Mouse (Mus musculus) ES-Bruce4 (cell line): Measurements from ENCODE around the gene Olfr1513. TPM values are rescaled to one million over a fixed set of nuclear protein-coding genes. Genes with fewer than 3 reads are reported as not detected.

Experiments
- H3K27ac ChIP-seq: 2 replicates; pipeline ENCODE4 v1.5.1; 2012; ENCODE audit warnings: low read length, inconsistent platforms; ENCODE audit not compliant: insufficient read depth
- H3K27me3 ChIP-seq: 2 replicates; pipeline ENCODE4 v1.6.1; 2012; ENCODE audit warnings: mild to moderate bottlenecking, low read length, inconsistent platforms; ENCODE audit not compliant: control insufficient read depth, poor library complexity, insufficient read depth, severe bottlenecking
- H3K36me3 ChIP-seq: 2 replicates; pipeline ENCODE4 v1.6.1; 2012; ENCODE audit warnings: inconsistent platforms, mild to moderate bottlenecking, low read length, moderate library complexity; ENCODE audit not compliant: control insufficient read depth, poor library complexity, insufficient read depth, severe bottlenecking
- H3K4me1 ChIP-seq: one replicate; pipeline ENCODE4 v1.8.1; 2011; ENCODE audit warnings: low read length; ENCODE audit not compliant: control insufficient read depth, insufficient read depth
- H3K4me3 ChIP-seq: 2 replicates; pipeline ENCODE4 v1.5.1; 2011; ENCODE audit warnings: low read depth, mild to moderate bottlenecking, low read length
- H3K9ac ChIP-seq: 2 replicates; pipeline ENCODE4 v1.6.1; 2012; ENCODE audit warnings: low read depth, mild to moderate bottlenecking, inconsistent platforms; ENCODE audit not compliant: poor library complexity, severe bottlenecking
- H3K9me3 ChIP-seq: replicated peaks from 2 replicates; pipeline ENCODE4 v1.6.1; 2012; ENCODE audit warnings: mild to moderate bottlenecking, low read length, inconsistent platforms; ENCODE audit not compliant: control insufficient read depth, poor library complexity, insufficient read depth, severe bottlenecking
- CTCF ChIP-seq: IDR thresholded peaks from one replicate; pipeline ENCODE4 v1.8.1; 2011; ENCODE audit warnings: low read depth, low read length
- EP300 ChIP-seq: IDR thresholded peaks from 2 replicates; pipeline ENCODE4 v1.6.1; 2011; ENCODE audit warnings: low read depth, low read length; ENCODE audit not compliant: insufficient read depth
- POLR2A ChIP-seq: IDR thresholded peaks from one replicate; pipeline ENCODE4 v1.8.1; 2011; ENCODE audit warnings: low read length; ENCODE audit not compliant: insufficient read depth
- polyA plus RNA-seq: library from polyadenylated mRNA; stranded (reverse); fragments of >200 nt; gene quantifications from 2 replicates; pipeline ENCODE4 v1.2.4, GENCODE M21; 2011; ENCODE audit warnings: low read depth; ENCODE audit not compliant: missing spikeins, insufficient read depth, insufficient read length

The Olfr1513 gene
- polyA plus RNA-seq, 1 experiment: not detected

GRCm38 (mm10) chr14:52325890-52326289 lies 30.3 kb downstream of the Olfr1513 start:
- Histone ChIP-seq H3K4me1 (peaks cover 2% of the 10 kb centered on the region), H3K27ac (no peak overlapping the region), H3K9me3 (no peaks in the 10 kb centered on the region), H3K9ac (no peak overlapping the region), H3K36me3 (no peaks in the 10 kb centered on the region), H3K27me3 (no peaks in the 10 kb centered on the region), H3K4me3 (no peak overlapping the region)
- TF ChIP-seq POLR2A (no peak), CTCF (no peak), EP300 (0 out of 2 replicates have a peak, but pooled peaks have one; percentile 44)

DNA sequence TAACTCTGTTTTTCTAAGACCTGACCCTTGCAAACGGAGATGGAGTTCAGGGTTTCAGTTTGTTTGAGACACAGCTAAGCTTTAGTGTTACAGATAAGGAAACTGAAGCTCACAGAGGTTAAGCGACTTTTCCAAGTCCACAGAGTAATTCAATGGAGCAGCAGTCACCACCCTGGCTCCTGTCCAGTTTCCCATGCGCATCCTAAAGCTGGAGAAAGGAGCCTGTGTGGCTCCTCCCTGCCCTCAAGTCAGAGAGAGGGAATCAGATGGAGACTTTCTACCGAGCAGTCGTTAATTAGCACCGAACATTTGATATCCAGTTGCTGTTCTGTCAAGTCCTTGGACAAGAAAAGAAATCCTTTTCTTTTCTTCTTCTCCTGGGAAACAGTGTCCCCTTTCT lies 36.8 kb downstream of the Olfr1513 start:
- Histone ChIP-seq H3K27me3 (no peaks in the 10 kb centered on the region), H3K4me3 (no peak overlapping the region), H3K36me3 (no peaks in the 10 kb centered on the region), H3K27ac (no peak overlapping the region), H3K9ac (no peak overlapping the region), H3K4me1 (no peaks in the 10 kb centered on the region), H3K9me3 (no peaks in the 10 kb centered on the region)
- TF ChIP-seq CTCF (no peak), EP300 (no peak), POLR2A (no peak)

- Histone ChIP-seq H3K9me3 (no peaks in the 10 kb centered on the region), H3K4me1 (no peaks in the 10 kb centered on the region), H3K36me3 (no peaks in the 10 kb centered on the region), H3K4me3 (peak overlapping the region; percentile 78), H3K9ac (peak overlapping the region; percentile 61), H3K27me3 (no peaks in the 10 kb centered on the region), H3K27ac (peak overlapping the region; percentile 14; the same call in 1 of the 2 replicates)
- no peak for TF ChIP-seq CTCF
- TF ChIP-seq EP300: no peak
- TF ChIP-seq POLR2A: no peak
Measured at GRCm38 (mm10) chr14:52316441-52317225, 39.6 kb downstream of the Olfr1513 start.

DNA sequence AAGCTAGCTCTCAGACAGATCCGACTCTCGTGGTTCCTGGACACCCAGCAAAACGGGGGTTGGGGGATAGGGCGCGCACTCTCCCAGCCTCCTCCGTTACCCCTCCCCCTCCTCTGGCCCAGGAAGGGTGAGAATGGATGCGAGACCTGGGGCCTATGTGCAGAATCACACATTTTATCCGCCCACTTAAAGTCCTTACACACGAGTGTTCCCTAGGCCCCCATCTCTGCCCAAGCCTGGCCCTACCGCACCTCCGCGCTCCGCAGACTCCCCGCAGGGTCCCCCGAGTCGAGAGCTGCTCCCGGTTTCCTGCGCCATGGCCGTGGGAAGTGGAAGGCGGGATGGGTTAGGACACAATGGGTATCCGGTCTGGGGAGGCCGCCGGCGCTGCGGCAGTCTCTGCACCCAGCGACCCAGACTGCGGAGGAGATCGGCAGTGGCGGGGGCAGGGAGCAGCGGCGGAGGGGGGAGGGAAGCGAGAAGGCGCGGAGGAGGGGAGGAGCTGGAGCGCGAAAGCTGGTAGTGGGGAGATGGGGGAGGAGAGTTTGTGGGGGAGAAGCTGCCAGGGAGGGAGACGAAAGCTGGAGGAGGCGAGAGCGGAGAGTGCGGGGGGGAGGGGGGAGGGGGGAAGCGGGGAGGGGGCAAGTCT lies 40.3 kb downstream of the Olfr1513 start:
- Histone ChIP-seq H3K36me3 (no peaks in the 10 kb centered on the region), H3K4me3 (peak overlapping the region; percentile 78), H3K27me3 (no peaks in the 10 kb centered on the region), H3K9ac (peak overlapping the region; percentile 61), H3K9me3 (no peaks in the 10 kb centered on the region), H3K27ac (no peak overlapping the region), H3K4me1 (no peaks in the 10 kb centered on the region)
- TF ChIP-seq POLR2A: no peak
- TF ChIP-seq EP300: no peak
- TF ChIP-seq CTCF: no peak

- Histone ChIP-seq H3K4me1 (no peaks in the 10 kb centered on the region), H3K9me3 (no peaks in the 10 kb centered on the region), H3K27me3 (no peaks in the 10 kb centered on the region), H3K4me3 (peak overlapping the region; percentile 78), H3K27ac (no peak overlapping the region), H3K9ac (peak overlapping the region; percentile 61), H3K36me3 (no peaks in the 10 kb centered on the region)
- no peak for TF ChIP-seq CTCF
Measured at GRCm38 (mm10) chr14:52315283-52315780, 40.9 kb downstream of the Olfr1513 start.

DNA sequence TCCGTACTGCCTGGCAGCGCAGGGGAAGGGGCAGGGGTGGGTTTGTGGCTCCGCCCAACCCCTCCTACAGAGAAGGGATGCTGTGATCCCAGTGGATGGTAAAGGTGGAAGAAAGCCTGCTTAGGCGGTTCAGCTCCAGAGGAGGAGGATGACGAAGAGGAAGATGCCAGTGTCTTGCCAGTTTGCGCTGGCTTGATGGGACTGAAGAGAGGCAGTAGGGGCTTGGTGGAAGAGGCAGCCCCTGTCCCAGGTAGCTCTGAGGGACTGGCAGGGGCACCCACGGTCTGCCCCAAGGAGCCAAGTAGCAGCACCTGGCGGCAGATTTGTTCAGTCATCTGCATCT lies 41.4 kb downstream of the Olfr1513 start:
- H3K9ac ChIP-seq: no peak overlapping the region; the same call in 1 of the 2 replicates
- no peaks in the 10 kb centered on the region for H3K4me1 ChIP-seq
- no peaks in the 10 kb centered on the region for H3K9me3 ChIP-seq
- no peak overlapping the region for H3K27ac ChIP-seq
- no peaks in the 10 kb centered on the region for H3K27me3 ChIP-seq
- H3K36me3 ChIP-seq: no peaks in the 10 kb centered on the region
- no peak for TF ChIP-seq POLR2A
- TF ChIP-seq CTCF: no peak
- TF ChIP-seq EP300: no peak
- peak overlapping the region; percentile 25 for H3K4me3 ChIP-seq
